Mouse (Mus musculus) lung, embryonic 16.5 days (tissue): ENCODE measurements around the gene Kcnh4. TPM values are rescaled to one million over a fixed set of nuclear protein-coding genes. Genes with fewer than 3 reads are reported as not detected.

Experiments used
- ATAC-seq: fragments of 200-750 bp; cut with Nextera tagmentation; 2 replicates; pipeline ENCODE4 v1.8.0; 2017; ENCODE audit warnings: low read depth, mild to moderate bottlenecking, moderate library complexity
- H3K27ac ChIP-seq: fragments of 300-500 bp; sonication (generic); 2 replicates; pipeline ENCODE4 v1.5.1; 2014; ENCODE audit warnings: mild to moderate bottlenecking, control low read depth, low read length
- H3K27me3 ChIP-seq: fragments of 300-500 bp; sonication (generic); 2 replicates; pipeline ENCODE4 v1.6.1; 2014; ENCODE audit warnings: low read depth, low read length, mixed read lengths; ENCODE audit not compliant: control insufficient read depth, insufficient read depth
- H3K36me3 ChIP-seq: fragments of 300-500 bp; sonication (generic); 2 replicates; pipeline ENCODE4 v1.6.1; 2014; ENCODE audit warnings: low read length; ENCODE audit not compliant: control insufficient read depth, insufficient read depth
- H3K4me1 ChIP-seq: fragments of 300-500 bp; sonication (generic); replicated peaks from 2 replicates; pipeline ENCODE4 v1.6.1; 2014; ENCODE audit warnings: low read length, mixed read lengths; ENCODE audit not compliant: control insufficient read depth, insufficient read depth
- H3K4me2 ChIP-seq: fragments of 300-500 bp; sonication (generic); 2 replicates; pipeline ENCODE4 v1.6.1; 2014; ENCODE audit warnings: low read depth, low read length, control low read depth
- H3K4me3 ChIP-seq: fragments of 300-500 bp; sonication (generic); 2 replicates; pipeline ENCODE4 v1.5.1; 2014; ENCODE audit warnings: mild to moderate bottlenecking, low read length, control low read depth
- H3K9ac ChIP-seq: fragments of 300-500 bp; sonication (generic); 2 replicates; pipeline ENCODE4 v1.6.1; 2014; ENCODE audit warnings: low read length, control low read depth
- H3K9me3 ChIP-seq: fragments of 300-500 bp; sonication (generic); 2 replicates; pipeline ENCODE4 v1.6.1; 2016; ENCODE audit warnings: low read length; ENCODE audit not compliant: control insufficient read depth
- WGBS: fragments of 180-500 bp; shearing (Covaris S2); extraction: QIAGEN DNeasy Blood & Tissue Kit; methylation state at CpG from one replicate; pipeline ENCODE4 v1.1.7; 2014; 5-methylcytosine and 5-hydroxymethylcytosine counted together
- polyA plus RNA-seq: library from polyadenylated mRNA; unstranded; fragments of >200 nt; fragmentation: Nextera tagmentation; extraction: Ambion mirVana; gene quantifications from 2 replicates; pipeline ENCODE4 v1.2.1, GENCODE M21; 2015

Kcnh4 gene
- polyA plus RNA-seq, 1 experiment from 2014 or later = not detected

GRCm38 (mm10) chr11:100710977-100711376 lies 48.8 kb downstream of the Kcnh4 start:
- ATAC-seq = no peak
- H3K4me1 ChIP-seq = peaks cover 26% of the 10 kb centered on the region
- WGBS = 73% methylated on average over 4 of the region's 4 CpGs
- no peaks in the 10 kb centered on the region for H3K27me3 ChIP-seq
- H3K9ac ChIP-seq = no peak overlapping the region
- no peak overlapping the region for H3K27ac ChIP-seq
- H3K4me2 ChIP-seq = peak overlapping the region; percentile 82
- no peaks in the 10 kb centered on the region for H3K9me3 ChIP-seq
- no peak overlapping the region for H3K4me3 ChIP-seq
- peaks cover 26% of the 10 kb centered on the region for H3K36me3 ChIP-seq

- 91% methylated on average over 15 of the region's 15 CpGs for WGBS
Observed at GRCm38 (mm10) chr11:100710528-100710927, 49.2 kb downstream of the Kcnh4 start.

GRCm38 (mm10) chr11:100709201-100709810 lies 50.4 kb downstream of the Kcnh4 start:
- 94% methylated on average over 9 of the region's 9 CpGs for WGBS
- no peak for ATAC-seq
- no peak overlapping the region for H3K27ac ChIP-seq
- H3K4me2 ChIP-seq = no peak overlapping the region
- H3K36me3 ChIP-seq = peaks cover 23% of the 10 kb centered on the region
- no peaks in the 10 kb centered on the region for H3K9me3 ChIP-seq
- H3K4me3 ChIP-seq = no peak overlapping the region
- H3K27me3 ChIP-seq = no peaks in the 10 kb centered on the region
- no peak overlapping the region for H3K9ac ChIP-seq
- peaks cover 26% of the 10 kb centered on the region for H3K4me1 ChIP-seq

More at GRCm38 (mm10) chr11:100710528-100710927, 49.2 kb downstream of the Kcnh4 start:
- Histone ChIP-seq H3K4me2 (no peak overlapping the region), H3K9me3 (no peaks in the 10 kb centered on the region), H3K27ac (no peak overlapping the region), H3K27me3 (no peaks in the 10 kb centered on the region), H3K9ac (no peak overlapping the region), H3K4me1 (peaks cover 26% of the 10 kb centered on the region), H3K36me3 (peaks cover 25% of the 10 kb centered on the region), H3K4me3 (no peak overlapping the region)
- ATAC-seq = no peak

- no peaks in the 10 kb centered on the region for H3K27me3 ChIP-seq
- H3K4me3 ChIP-seq = no peak overlapping the region
- H3K9ac ChIP-seq = no peak overlapping the region
- H3K9me3 ChIP-seq = no peaks in the 10 kb centered on the region
- peaks cover 6% of the 10 kb centered on the region for H3K4me1 ChIP-seq
- H3K4me2 ChIP-seq = no peak overlapping the region
- no peak overlapping the region for H3K27ac ChIP-seq
- H3K36me3 ChIP-seq = peaks cover 23% of the 10 kb centered on the region
- WGBS = 89% methylated on average over 23 of the region's 23 CpGs
- no peak for ATAC-seq
Observed at GRCm38 (mm10) chr11:100705095-100705747, 54.5 kb downstream of the Kcnh4 start.

- Histone ChIP-seq H3K4me1 (peaks cover 6% of the 10 kb centered on the region), H3K4me3 (no peak within 1 kb of the TSS), H3K9ac (peak within 1 kb of the TSS; percentile 23; the same call in 1 of the 2 replicates), H3K27ac (no peak within 1 kb of the TSS), H3K27me3 (no peaks in the 10 kb centered on the region), H3K9me3 (no peaks in the 10 kb centered on the region), H3K4me2 (no peak within 1 kb of the TSS), H3K36me3 (peaks cover 17% of the 10 kb centered on the region)
- 57% methylated on average over 7 of the region's 7 CpGs for WGBS
- ATAC-seq = no peak
Observed at GRCm38 (mm10) chr11:100703851-100704531, 55.8 kb downstream of the Kcnh4 start, which contains the start of gene Dhx58. Gene Dhx58, minus strand, starts transcription at chr11:100704271.

- Histone ChIP-seq H3K4me3 (no peak overlapping the region), H3K27me3 (no peaks in the 10 kb centered on the region), H3K4me2 (no peak overlapping the region), H3K27ac (no peak overlapping the region), H3K36me3 (peaks cover 17% of the 10 kb centered on the region), H3K9me3 (no peaks in the 10 kb centered on the region), H3K9ac (no peak overlapping the region), H3K4me1 (peaks cover 6% of the 10 kb centered on the region)
- WGBS = 58% methylated on average over 11 of the region's 11 CpGs
- ATAC-seq = no peak
Observed at GRCm38 (mm10) chr11:100703366-100703765, 56.4 kb downstream of the Kcnh4 start.

GRCm38 (mm10) chr11:100702906-100703305 lies 56.8 kb downstream of the Kcnh4 start:
- Histone ChIP-seq H3K4me1 (peaks cover 6% of the 10 kb centered on the region), H3K36me3 (peaks cover 14% of the 10 kb centered on the region), H3K27me3 (no peaks in the 10 kb centered on the region), H3K9me3 (no peaks in the 10 kb centered on the region), H3K4me3 (peak overlapping the region; percentile 31), H3K9ac (no peak overlapping the region), H3K4me2 (peak overlapping the region; percentile 55), H3K27ac (no peak overlapping the region)
- WGBS = 49% methylated on average over 7 of the region's 7 CpGs
- no peak for ATAC-seq

GRCm38 (mm10) chr11:100702081-100702851 lies 57.5 kb downstream of the Kcnh4 start:
- no peak overlapping the region for H3K9ac ChIP-seq
- 37% methylated on average over 19 of the region's 19 CpGs for WGBS
- no peak overlapping the region for H3K27ac ChIP-seq
- peak overlapping the region; percentile 55 for H3K4me2 ChIP-seq
- peaks cover 8% of the 10 kb centered on the region for H3K36me3 ChIP-seq
- H3K9me3 ChIP-seq = no peaks in the 10 kb centered on the region
- H3K27me3 ChIP-seq = no peaks in the 10 kb centered on the region
- peak overlapping the region; percentile 31 for H3K4me3 ChIP-seq
- peaks cover 6% of the 10 kb centered on the region for H3K4me1 ChIP-seq
- ATAC-seq = 0 out of 2 replicates have a peak, but pooled peaks have one; percentile 12
